Mouse (Mus musculus): Measurements from ENCODE around the gene 4930470P17Rik.

DNA sequence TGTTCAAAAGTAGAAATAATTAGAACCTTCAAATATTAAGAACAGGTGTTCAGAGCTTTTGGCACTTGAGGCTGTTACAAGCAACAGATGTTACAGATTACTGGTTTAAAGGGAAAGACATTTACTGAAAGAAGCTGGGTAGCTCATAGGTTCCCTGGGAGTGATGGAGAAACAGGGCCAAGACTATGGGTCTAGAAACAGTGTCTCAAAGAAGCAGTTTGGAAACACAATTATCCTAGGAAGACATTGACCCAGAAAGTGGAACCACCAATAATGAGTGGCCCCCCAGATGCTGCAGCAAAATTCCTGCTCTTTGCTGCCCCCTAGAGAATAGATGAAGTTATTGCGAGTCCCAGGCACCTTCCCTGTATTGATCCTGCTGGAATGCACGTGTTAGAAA is 4.2 kb downstream of the 4930470P17Rik start:
- no peak for TF ChIP-seq CTCF (IDR thresholded peaks at IDR 0.05; ENCODE audit: borderline replicate concordance, control insufficient read depth, extremely low read depth, insufficient read depth, low read length, poor library complexity)
- TF ChIP-seq POLR2A (IDR thresholded peaks at IDR 0.05; ENCODE audit: control insufficient read depth, extremely low read depth, insufficient read depth, low read length, poor library complexity): no peak
